Mouse (Mus musculus): ENCODE measurements around the gene Erich3. TPM values are rescaled to one million over a fixed set of nuclear protein-coding genes. Genes with fewer than 3 reads are reported as not detected.

The Erich3 gene
- total RNA-seq, 2 experiments from 2014 or later, result not detected

DNA sequence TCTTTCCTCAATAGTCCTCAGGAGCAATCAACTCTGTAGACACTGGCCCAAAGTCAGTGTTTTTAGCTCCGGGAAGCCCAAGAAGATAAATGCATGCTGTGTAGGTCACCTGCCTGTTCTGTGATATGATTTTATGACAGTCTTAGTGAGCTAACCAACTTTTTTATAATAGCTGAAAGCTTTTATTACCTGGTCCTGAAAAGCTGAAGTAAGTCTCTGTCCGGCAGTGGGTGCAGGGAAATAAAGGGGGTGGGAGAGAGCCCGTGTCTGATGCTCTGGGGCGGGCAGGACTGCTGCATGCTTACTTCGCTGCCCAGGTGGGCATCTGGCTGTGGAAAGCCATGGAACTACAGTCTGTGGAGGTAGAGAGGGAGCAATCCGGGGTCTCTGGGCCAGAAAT, 6.9 kb downstream of the Erich3 start:
- ATAC-seq (replicated peaks; ENCODE audit: low FRiP score, low TSS enrichment, poor library complexity, severe bottlenecking), result no peak

DNA sequence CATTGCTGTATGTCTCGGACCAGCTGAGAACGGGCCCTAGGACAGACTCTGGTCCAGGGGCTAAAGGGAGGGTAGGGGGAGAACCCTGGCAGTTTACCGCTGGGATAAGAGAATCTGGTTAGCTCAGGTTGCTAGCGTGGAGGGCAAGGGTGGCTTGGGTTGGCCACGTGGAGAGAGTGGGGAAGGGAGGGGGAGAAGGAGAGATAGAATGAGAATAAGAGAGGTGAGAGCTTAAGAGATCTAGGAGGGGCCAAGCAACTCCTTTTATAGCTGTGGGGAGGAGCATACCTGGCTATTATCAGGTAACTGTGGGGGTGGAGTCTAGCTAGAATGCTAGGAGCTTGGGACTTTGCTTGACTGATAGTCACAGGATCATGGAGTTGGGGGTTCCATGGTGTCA, 7.4 kb downstream of the Erich3 start:
- no peak for ATAC-seq (replicated peaks; ENCODE audit: low FRiP score, low TSS enrichment, poor library complexity, severe bottlenecking)

DNA sequence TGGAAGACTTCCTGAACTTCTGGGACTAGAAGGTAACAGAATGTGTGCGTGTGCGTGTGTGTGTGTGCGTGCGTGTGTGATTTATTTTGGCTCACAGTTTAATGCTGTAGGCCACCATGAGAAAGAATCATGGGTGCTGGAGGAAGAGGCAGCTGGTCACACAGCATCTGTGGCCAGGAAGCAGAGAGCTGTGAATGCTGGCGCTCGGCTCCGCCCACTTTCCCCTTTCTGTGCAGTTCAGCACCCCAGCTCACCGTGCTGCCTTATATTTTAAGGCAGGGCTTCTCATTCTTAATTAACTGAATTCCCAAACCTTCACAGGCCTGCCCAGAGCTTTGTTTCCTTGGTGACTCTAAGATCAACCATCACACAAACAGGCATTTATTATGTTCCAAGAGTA, 9.7 kb downstream of the Erich3 start:
- no peak for ATAC-seq (replicated peaks; ENCODE audit: low FRiP score, low TSS enrichment, poor library complexity, severe bottlenecking)

DNA sequence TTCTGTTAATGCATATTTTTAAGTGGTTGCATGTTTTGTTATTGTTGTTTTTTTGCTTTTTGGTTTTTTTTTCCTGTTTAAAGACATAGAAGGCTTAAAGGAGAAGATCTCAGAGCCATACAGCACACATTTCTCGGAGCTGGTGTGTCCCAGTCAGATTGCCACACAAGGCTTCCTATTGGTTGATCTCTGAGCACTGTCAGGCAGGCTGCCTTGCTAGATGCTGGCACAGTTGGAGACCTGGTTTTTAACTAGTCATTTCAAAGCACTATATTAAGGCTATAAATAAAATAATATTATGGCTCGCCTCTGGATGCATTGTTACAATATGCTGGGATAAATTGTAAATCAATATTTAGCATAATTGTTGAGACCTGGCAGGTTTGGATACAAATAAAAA, 18.9 kb downstream of the Erich3 start:
- ATAC-seq (replicated peaks; ENCODE audit: low FRiP score, low TSS enrichment, poor library complexity, severe bottlenecking), result no peak

DNA sequence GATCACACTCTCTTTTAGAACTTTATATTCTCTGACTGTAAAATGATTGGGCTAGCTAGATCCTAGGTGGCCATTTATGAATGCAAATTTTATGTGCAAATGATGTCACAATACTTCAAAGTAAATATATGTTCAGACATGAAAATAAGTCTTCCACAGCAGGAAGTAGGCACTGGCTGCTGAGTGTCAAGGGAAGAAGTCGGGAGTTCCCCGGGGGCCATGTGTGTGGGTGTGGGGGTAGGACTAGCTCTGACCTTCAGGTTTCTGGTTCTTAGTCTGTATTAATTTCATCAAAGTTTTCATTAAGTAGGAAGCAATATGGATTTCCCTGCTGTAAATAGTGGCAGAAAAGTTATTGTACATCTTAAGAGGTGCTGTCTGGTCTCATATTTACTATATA, 20.0 kb downstream of the Erich3 start:
- ATAC-seq (replicated peaks; ENCODE audit: low FRiP score, low TSS enrichment, poor library complexity, severe bottlenecking), result no peak

DNA sequence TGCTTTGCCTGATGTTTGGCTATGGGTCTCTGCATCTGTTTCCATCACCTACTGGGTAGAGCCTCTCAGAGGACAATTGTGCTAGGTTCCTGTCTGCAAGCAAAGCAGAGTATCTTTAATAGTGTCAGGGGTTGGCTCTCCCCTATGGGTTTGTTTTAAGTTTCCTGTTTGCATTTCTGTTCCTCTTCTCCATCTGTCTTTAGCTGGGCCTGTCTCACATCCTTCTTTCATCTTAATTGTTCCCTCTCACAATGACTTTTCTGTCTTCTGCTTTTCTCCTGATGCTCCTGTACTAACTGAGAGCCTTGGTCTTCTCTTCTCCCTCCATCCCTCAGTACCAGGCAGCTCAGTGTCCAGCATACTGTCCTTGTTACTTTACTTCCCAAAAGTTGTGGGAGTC, 26.6 kb downstream of the Erich3 start:
- no peak for ATAC-seq (replicated peaks; ENCODE audit: low FRiP score, low TSS enrichment, poor library complexity, severe bottlenecking)

DNA sequence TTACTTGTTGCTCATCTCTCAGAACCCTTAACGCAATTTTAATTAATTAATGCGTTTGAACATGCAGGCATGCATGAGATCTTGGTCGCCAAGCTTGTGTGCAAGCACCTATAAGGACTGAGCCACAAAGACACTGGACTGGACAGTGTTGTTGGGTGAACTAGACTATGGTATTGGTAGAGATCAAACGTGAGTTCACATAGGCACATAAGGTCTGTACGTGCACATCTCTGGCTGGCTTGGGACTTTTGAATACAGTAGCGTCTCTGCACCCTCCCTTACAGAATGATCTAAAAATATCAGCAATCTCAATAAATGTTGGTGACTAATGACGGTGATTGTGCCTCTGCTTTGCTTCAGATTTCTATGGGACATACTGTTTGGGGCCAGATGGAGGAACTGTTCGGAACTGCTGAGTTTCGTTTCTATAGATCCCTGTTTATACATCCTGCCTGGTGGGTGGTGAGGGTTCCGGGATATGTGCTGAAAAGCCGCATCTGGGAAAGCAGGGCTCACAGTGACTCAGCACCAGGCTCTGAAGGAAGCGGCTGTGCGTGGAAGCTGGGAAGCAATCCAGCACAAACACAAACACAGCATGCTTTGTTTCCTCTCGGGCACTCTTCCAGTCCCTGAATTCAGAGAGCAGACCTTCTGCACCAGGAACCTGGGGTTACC, 28.4 kb downstream of the Erich3 start:
- ATAC-seq (replicated peaks; ENCODE audit: low FRiP score, low TSS enrichment, poor library complexity, severe bottlenecking), result no peak

DNA sequence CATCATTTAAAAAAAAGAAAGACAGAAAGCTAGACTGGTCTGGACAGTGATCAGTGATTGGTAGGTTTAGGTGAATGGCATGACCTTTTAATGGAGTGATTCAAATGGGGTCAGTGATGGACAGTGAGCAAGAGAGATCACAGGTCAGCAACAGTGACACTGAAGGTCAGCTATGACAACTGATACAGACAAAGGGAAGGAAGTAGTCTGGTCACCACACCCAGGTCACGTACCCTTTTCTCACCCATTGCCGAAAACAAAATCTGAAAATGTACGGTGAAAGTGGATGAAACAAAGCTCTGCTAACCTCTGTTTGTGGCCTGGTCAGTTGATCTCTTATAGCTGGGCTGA, 28.9 kb downstream of the Erich3 start:
- ATAC-seq (replicated peaks; ENCODE audit: low FRiP score, low TSS enrichment, poor library complexity, severe bottlenecking), result no peak

DNA sequence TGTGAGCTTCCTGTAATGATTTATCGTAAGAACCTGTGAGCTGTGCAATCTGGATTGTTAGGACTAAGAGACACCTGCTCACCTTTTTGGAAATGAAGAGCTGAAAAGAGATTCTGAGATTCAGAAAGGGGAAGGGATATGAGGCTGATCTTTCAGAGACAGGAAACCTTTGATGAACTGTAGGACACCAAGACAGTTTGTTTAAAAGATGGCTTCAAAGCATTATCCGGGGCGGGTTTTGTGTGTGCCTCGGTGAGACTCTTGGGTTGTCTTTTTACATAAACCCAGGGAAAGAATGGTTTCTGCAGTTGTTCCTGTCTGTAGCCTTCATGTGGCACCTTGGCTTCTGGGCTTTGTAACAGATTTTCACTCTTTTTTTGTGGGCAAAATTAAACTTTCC, 30.2 kb downstream of the Erich3 start:
- no peak for ATAC-seq (replicated peaks; ENCODE audit: low FRiP score, low TSS enrichment, poor library complexity, severe bottlenecking)

DNA sequence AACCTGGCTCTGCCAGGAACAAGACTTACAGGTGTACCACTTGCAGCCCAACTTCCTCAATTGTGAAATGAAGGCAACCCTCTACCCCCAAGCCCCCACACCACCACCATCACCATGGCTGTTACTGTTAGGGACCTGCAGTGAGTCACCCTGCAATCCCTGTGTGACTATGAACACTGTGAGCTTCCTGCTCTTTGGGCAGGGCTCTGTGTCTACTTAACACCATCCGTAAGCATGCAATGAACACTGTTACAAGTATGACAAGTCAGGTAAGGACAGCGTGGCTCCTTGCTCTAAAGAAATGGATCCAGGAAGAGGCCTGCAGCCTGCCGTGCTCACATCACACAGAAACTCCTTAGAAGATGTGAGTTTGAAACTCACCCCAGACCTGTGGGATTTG, 33.0 kb downstream of the Erich3 start:
- ATAC-seq (replicated peaks; ENCODE audit: low FRiP score, low TSS enrichment, poor library complexity, severe bottlenecking), result no peak

DNA sequence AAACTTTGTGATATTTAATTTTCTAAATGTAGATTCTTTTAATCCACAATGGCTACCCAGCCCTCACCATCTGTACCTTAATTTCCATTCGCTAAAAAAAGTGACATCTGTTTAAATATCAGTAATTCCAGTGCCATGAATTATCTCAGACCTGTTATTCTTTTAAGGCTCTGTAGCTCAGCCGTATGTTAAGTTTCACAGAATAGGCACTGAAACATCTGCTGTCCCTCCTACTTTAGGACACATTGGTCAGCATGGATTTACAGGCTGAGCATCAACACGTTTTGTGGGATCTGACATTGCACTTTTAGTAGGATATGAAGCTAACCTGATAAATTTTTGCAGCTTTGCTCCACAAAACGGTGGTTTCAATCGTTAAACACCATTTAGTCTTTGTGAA, 35.2 kb downstream of the Erich3 start:
- ATAC-seq (replicated peaks; ENCODE audit: low FRiP score, low TSS enrichment, poor library complexity, severe bottlenecking), result no peak

DNA sequence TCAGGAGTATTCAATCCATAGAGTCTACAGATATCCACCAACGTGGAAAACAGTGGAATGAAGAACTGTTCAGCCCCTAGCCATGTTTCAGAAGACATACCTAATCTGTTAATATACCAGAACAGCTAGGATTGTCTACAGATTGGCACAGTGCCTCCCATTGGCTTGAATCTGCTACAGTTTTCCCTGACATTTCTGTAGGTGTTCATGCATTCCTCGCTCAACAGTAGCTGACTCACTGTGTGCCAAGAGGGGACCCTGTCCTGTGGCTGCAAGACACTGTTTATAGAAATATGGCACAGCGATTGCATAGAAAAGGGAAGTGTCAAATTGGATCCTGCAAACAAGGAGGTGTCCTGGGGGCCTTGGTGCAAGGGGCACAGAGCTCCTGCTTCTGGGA, 36.6 kb downstream of the Erich3 start:
- ATAC-seq (replicated peaks; ENCODE audit: low FRiP score, low TSS enrichment, poor library complexity, severe bottlenecking), result no peak

DNA sequence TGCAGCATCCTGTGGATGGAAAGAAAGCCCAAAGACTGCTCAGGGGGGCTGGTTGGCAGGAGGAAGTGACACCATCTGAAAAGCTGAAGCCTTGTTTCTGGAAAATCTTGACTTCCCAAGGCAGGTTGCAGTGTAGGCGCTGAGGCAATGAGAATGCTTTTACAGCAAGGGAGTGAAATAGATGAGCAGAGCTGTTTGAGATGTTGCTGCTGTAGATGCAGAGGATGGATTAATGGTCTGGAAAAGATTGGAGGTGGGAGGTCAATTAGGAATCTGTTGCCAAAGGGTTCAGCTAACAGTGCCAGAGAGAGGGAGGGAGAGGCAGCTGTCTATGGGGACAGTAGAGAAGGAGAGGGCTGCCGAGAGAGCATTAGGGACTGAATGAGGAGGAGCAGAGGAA, 37.1 kb downstream of the Erich3 start:
- no peak for ATAC-seq (replicated peaks; ENCODE audit: low FRiP score, low TSS enrichment, poor library complexity, severe bottlenecking)

DNA sequence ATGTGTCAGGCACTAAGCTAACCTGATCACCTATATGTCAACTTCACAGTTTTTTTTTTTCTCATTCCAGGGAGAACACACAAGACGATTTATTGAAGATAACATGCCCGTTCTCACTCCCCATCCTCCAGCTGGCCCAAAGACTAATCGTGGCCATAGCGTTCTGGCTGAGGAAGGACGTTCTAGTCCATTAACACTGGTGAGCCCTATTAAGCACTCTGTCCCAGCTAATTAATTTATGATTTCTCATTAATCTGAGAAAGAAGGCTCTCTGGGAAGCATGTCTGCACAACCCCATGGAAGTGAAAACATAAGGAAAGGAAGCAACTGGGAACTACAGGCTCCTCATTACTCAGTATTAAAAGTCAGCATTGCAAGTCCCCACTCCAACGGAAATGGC, 41.1 kb downstream of the Erich3 start:
- no peak for ATAC-seq (replicated peaks; ENCODE audit: low FRiP score, low TSS enrichment, poor library complexity, severe bottlenecking)

DNA sequence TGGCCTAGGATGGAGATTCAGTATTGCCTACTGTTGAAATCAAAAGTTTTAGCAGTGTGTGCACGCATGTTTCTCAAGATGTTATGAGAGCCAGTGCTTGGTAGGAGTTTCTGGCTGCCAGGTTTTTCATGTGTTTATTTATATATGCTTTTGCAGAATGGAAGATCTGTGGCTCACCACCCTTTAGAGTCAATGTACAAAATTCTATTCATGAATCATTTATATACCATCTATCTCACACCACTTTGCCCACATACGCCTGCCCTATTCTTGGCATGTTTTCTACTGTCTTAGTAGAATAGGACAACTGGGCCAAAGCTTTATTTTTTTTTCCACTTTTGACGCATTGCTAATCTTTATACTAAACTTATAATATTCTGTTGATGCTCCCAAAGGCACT, 44.5 kb downstream of the Erich3 start:
- no peak for ATAC-seq (replicated peaks; ENCODE audit: low FRiP score, low TSS enrichment, poor library complexity, severe bottlenecking)

DNA sequence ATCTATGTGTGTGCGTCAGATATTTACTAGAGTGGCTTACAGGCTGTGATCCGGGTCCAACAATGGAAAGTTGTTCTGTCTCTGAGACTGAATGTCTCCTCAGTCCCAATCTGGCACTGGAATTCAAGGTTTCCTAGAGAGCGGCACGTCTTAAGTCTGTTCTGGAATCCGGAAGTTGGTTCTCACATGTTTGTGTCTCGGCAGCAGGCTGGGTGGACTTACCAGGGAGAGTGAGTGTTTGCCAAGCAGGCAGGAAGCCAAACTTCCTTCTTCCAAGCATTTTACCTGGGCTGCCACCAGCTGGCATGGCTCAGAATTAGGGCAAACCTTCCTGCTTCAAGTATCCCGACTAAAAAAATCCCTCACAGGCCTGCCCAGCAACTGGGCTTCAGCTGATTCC, 59.5 kb downstream of the Erich3 start:
- ATAC-seq (replicated peaks; ENCODE audit: low FRiP score, low TSS enrichment, poor library complexity, severe bottlenecking), result no peak

DNA sequence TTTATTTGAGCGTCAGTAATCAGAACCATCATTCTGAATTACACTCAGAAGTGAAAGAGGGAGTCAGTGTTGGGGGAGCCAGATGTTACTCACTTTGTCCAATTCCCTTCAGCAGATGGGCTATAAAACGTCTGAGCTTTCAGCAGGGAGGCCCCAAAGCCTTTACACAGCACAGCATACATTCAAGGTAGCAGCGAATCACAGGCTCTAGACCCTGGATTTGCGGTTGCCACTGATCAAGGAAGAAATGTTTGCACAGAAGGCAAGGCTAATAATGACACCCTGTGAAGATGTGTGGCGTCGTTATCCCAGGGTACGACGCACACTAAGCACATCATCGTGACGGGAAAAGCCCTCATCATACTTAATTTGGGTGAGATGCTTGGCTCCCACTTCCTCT, 67.8 kb downstream of the Erich3 start:
- ATAC-seq (replicated peaks; ENCODE audit: low FRiP score, low TSS enrichment, poor library complexity, severe bottlenecking), result no peak

DNA sequence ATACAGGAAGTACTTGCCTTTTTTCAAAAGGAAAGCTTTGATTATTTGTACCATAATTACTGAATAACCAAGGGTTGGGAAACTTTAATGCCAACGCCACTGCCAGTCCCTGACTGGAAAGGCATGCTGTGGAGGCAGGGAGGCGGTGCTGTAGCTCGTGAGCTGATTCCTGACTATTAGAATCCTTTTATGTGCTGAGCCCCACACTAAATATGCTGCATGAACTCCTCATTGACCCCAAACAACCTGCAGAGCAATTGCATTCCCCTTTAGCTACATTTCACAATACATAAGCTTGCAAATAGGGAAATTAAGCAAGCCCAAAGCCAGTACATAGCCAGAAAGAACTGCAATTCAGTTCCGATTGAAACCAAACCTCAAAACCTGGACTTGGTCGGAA, 77.8 kb downstream of the Erich3 start:
- ATAC-seq (replicated peaks; ENCODE audit: low FRiP score, low TSS enrichment, poor library complexity, severe bottlenecking), result no peak

DNA sequence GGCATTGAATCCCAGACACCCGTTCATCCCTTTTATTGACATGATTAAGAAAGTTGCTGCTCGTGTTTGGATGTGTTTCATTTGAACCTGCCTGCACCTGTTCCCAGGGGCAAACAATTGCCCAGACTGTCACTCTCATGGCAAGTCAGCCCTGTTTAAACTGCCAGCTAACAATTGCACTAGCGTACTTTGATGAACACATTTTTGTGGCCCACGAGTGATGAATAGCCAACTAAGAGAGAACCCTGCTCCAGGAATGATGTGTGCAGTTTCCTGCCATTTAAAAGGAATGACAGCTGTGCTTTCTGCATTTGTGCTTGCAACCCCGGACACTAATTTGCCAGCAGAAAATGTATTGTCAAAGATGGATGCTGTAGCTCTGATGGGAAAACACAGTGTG, 79.3 kb downstream of the Erich3 start:
- no peak for ATAC-seq (replicated peaks; ENCODE audit: low FRiP score, low TSS enrichment, poor library complexity, severe bottlenecking)

DNA sequence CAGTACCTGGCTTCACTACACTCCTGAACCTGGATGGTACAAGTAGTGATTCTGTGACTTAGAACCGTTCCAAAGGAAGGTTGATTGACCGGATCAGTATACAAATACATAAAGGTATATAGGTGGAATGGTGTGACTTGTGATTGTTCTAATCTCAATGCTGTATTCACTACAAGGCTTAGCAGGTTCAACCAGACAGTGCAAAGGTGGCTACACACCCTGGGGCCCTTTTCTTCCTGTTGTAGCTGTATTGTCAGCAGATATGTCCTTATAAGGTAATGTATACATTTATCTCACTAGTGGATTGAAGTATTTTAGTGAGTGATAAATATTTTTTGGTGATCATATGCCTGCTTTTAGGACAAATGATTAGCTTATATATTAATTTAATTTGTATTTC, 80.7 kb downstream of the Erich3 start:
- ATAC-seq (replicated peaks; ENCODE audit: low FRiP score, low TSS enrichment, poor library complexity, severe bottlenecking), result no peak

DNA sequence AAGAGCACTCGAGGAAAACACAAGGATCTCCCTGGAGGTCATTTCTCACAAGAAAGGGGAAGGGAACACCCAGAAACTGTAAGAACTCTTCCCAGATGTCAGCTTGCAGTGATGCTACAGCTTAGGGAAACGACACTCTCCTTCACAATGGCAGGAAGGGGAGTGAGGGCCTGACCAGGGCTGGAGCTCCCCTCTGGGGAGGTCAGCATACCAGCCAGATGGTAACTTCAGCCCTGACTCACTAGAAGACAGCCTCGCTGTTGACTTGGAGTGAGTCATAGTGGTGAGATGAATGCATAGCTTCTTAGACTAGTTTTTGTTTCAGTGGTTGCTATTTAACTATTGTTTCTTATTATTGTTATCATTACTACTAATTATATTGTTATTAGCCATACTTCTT, 90.8 kb downstream of the Erich3 start:
- no peak for ATAC-seq (replicated peaks; ENCODE audit: low FRiP score, low TSS enrichment, poor library complexity, severe bottlenecking)

DNA sequence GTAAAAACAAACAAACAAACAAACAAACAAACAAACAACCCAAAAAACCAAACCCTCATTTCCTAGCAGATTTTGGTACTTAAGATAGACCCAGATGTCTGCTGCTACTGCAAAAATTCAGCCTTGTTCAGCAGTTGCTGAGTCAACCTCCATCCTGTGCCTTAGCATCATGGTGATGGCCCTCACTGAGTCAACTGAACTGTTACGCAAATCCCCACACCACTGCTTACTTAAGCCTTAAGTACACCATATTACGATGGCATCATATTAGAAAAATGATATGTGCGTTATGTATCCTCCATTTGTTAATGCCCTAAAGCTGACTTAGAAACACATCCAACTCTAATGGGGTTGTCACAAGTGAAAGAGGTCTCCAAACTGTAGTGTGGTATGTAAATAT, 91.6 kb downstream of the Erich3 start:
- no peak for ATAC-seq (replicated peaks; ENCODE audit: low FRiP score, low TSS enrichment, poor library complexity, severe bottlenecking)
